Mouse (Mus musculus) lung, adult 2 months (tissue): ENCODE data around the gene Slc16a11. TPM values are rescaled to one million over a fixed set of nuclear protein-coding genes. Genes with fewer than 3 reads are reported as not detected.

Source experiments
- DNase-seq: peaks from one replicate; pipeline ENCODE4 v3.0.0; 2022
- H3K4me1 ChIP-seq: fragments of 200-500 bp; 2 replicates; pipeline ENCODE4 v1.6.1; 2011; ENCODE audit warnings: low read length; ENCODE audit not compliant: control insufficient read depth, insufficient read depth
- H3K4me3 ChIP-seq: fragments of 200-500 bp; replicated peaks from 2 replicates; pipeline ENCODE3; 2011; ENCODE audit warnings: low read depth, mild to moderate bottlenecking, control low read depth, low read length; ENCODE audit errors: extremely low read depth
- CTCF ChIP-seq: fragments of 200-500 bp; IDR thresholded peaks from 2 replicates; pipeline ENCODE4 v1.5.1; 2011; ENCODE audit warnings: mild to moderate bottlenecking, low read length, control low read depth; ENCODE audit not compliant: insufficient read depth
- POLR2A ChIP-seq: fragments of 200-500 bp; IDR thresholded peaks from 2 replicates; pipeline ENCODE4 v1.6.1; 2011; ENCODE audit warnings: low read depth, mild to moderate bottlenecking, control low read depth, low read length, borderline replicate concordance; ENCODE audit errors: extremely low read depth
- WGBS: fragments of 180-500 bp; shearing (Covaris S2); methylation state at CpG from one replicate; pipeline ENCODE4 v1.1.7; 2018; 5-methylcytosine and 5-hydroxymethylcytosine counted together
- polyA plus RNA-seq: library from polyadenylated mRNA; depleted of rRNA; stranded (reverse); fragments of >200 nt; gene quantifications from 2 replicates; pipeline ENCODE4 v1.2.3, GENCODE M21; 2012

Gene Slc16a11
- polyA plus RNA-seq, 1 experiment = 239 TPM

- Histone ChIP-seq H3K4me1 (peaks cover 2% of the 10 kb centered on the region), H3K4me3 (no peak overlapping the region)
- 67% methylated on average over 3 of the region's 3 CpGs for WGBS
- TF ChIP-seq POLR2A (no peak), CTCF (no peak)
- no peak for DNase-seq
These were observed 14.2 kb upstream of the Slc16a11 start for GRCm38 (mm10) chr11:70198332-70198731.

GRCm38 (mm10) chr11:70199107-70199506 is 13.4 kb upstream of the Slc16a11 start:
- no peak overlapping the region for H3K4me3 ChIP-seq
- no peak for TF ChIP-seq CTCF
- no peak for TF ChIP-seq POLR2A
- 68% methylated on average over 8 of the region's 8 CpGs for WGBS
- no peaks in the 10 kb centered on the region for H3K4me1 ChIP-seq
- no peak for DNase-seq

- TF ChIP-seq POLR2A (no peak), CTCF (no peak)
- no peaks in the 10 kb centered on the region for H3K4me1 ChIP-seq
- WGBS = 81% methylated on average over 5 of the region's 5 CpGs
- no peak overlapping the region for H3K4me3 ChIP-seq
- no peak for DNase-seq
These were observed 12.4 kb upstream of the Slc16a11 start for GRCm38 (mm10) chr11:70200036-70200608.

GRCm38 (mm10) chr11:70201691-70202090 is 10.9 kb upstream of the Slc16a11 start:
- peak; percentile 82 for DNase-seq
- TF ChIP-seq CTCF (peak; percentile 98), POLR2A (no peak)
- Histone ChIP-seq H3K4me1 (no peaks in the 10 kb centered on the region), H3K4me3 (no peak overlapping the region)
- 50% methylated on average over 5 of the region's 5 CpGs for WGBS

GRCm38 (mm10) chr11:70206801-70207200 is 5.8 kb upstream of the Slc16a11 start:
- Histone ChIP-seq H3K4me1 (0 out of 2 replicates have a peak, but pooled peaks cover 4% of the 10 kb centered on the region), H3K4me3 (no peak overlapping the region)
- WGBS = 18% methylated on average over 2 of the region's 2 CpGs
- no peak for TF ChIP-seq CTCF
- no peak for TF ChIP-seq POLR2A
- DNase-seq = no peak

GRCm38 (mm10) chr11:70207283-70207682 is 5.3 kb upstream of the Slc16a11 start:
- 52% methylated on average over 7 of the region's 7 CpGs for WGBS
- Histone ChIP-seq H3K4me3 (no peak overlapping the region), H3K4me1 (0 out of 2 replicates have a peak, but pooled peaks cover 4% of the 10 kb centered on the region)
- TF ChIP-seq CTCF = no peak
- TF ChIP-seq POLR2A = no peak
- DNase-seq = no peak

- Histone ChIP-seq H3K4me1 (0 out of 2 replicates have a peak, but pooled peaks cover 4% of the 10 kb centered on the region), H3K4me3 (no peak overlapping the region)
- no peak for DNase-seq
- WGBS = 60% methylated on average over 5 of the region's 5 CpGs
- no peak for TF ChIP-seq CTCF
- no peak for TF ChIP-seq POLR2A
These were observed 3.7 kb upstream of the Slc16a11 start for GRCm38 (mm10) chr11:70208778-70209388.

GRCm38 (mm10) chr11:70210681-70211080 is 1.9 kb upstream of the Slc16a11 start:
- no peak overlapping the region for H3K4me3 ChIP-seq
- TF ChIP-seq CTCF (no peak), POLR2A (no peak)
- 76% methylated on average over 2 of the region's 2 CpGs for WGBS
- H3K4me1 ChIP-seq = peaks cover 8% of the 10 kb centered on the region; the same call in 1 of the 2 replicates
- DNase-seq = no peak

GRCm38 (mm10) chr11:70211972-70212371 is 580 bp upstream of the Slc16a11 start:
- peaks cover 8% of the 10 kb centered on the region; the same call in 1 of the 2 replicates for H3K4me1 ChIP-seq
- 74% methylated on average over 6 of the region's 6 CpGs for WGBS
- TF ChIP-seq POLR2A = no peak
- no peak for TF ChIP-seq CTCF
- no peak for DNase-seq
- H3K4me3 ChIP-seq = no peak overlapping the region

GRCm38 (mm10) chr11:70212896-70213295 is 344 bp downstream of the Slc16a11 start:
- DNase-seq = peak; percentile 66
- 0 out of 2 replicates have a peak, but pooled peaks have one; percentile 0 for TF ChIP-seq POLR2A
- TF ChIP-seq CTCF = peak; percentile 56
- WGBS = 7% methylated on average over 9 of the region's 9 CpGs
- Histone ChIP-seq H3K4me1 (peaks cover 8% of the 10 kb centered on the region; the same call in 1 of the 2 replicates), H3K4me3 (no peak overlapping the region)
